Mouse (Mus musculus): ENCODE results near the gene Rph3al. TPM values are rescaled to one million over a fixed set of nuclear protein-coding genes. Genes with fewer than 3 reads are reported as not detected.
A peak's percentile ranks its signal among the peaks of the same experiment; 100 is the strongest.

Gene Rph3al
- total RNA-seq (2015; ENCODE audit: low replicate concordance) (6.1 and 7.1 TPM in 2 replicates), total RNA-seq (2017; ENCODE audit: low replicate concordance) (0.98 and 7.4 TPM in 2 replicates)

DNA sequence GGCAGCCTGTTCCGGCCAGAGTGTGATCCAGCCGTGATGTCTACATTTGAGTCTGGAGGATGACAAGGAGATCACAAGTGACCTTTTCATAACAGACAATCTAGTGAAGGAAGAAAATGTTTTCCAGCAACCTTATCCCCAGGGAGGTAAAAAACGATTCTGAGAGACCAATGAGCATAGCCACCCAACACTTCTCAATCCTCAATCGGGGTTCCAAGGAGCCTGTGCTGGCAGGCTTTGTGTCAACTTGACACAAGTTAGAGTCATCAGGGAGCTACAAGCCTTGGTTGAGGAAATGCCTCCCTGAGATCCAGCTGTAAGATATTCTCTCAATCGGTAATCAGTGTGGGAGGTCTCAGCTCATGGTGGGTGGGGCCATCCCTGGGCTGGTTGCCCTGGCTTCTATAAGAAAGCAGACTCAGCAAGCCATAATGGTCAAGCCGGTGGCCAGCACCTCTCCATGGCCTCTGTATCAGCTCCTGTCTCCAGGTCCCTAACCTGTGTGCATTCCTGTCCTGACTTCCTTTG, at the start of gene Rph3al:
TSS of gene Rph3al (minus strand) at position 51 of the 528 bp plus-strand sequence.
- no peak for ATAC-seq (replicated peaks; ENCODE audit: low FRiP score, poor library complexity, severe bottlenecking)

GRCm38 (mm10) chr11:75985948-75986347, 47.7 kb upstream of the Rph3al start:
- ATAC-seq (replicated peaks; ENCODE audit: low FRiP score, poor library complexity, severe bottlenecking) = no peak

GRCm38 (mm10) chr11:75984581-75984980, 46.4 kb upstream of the Rph3al start:
- no peak for ATAC-seq (replicated peaks; ENCODE audit: low FRiP score, poor library complexity, severe bottlenecking)

DNA sequence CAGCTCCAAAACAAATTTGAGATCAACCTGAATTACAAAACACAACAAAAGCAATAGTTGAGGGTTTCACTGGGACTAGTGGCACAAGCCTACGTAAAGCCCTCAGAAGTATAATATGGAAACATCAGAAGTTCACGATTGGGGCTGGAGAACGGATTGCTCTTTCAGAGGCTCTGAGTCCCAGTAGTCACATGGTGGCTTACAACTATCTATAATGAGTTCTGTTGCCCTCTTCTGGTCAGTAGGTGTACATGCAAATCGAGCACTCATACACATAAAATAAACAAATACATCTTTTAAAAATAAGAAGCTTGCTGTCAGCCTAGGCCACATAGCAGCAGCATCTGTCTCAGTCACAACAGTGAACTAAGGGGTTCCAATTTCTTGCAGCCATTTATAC, 45.0 kb upstream of the Rph3al start:
- peak; percentile 63; the same call in 1 of the 2 replicates for ATAC-seq (replicated peaks; ENCODE audit: low FRiP score, poor library complexity, severe bottlenecking)

DNA sequence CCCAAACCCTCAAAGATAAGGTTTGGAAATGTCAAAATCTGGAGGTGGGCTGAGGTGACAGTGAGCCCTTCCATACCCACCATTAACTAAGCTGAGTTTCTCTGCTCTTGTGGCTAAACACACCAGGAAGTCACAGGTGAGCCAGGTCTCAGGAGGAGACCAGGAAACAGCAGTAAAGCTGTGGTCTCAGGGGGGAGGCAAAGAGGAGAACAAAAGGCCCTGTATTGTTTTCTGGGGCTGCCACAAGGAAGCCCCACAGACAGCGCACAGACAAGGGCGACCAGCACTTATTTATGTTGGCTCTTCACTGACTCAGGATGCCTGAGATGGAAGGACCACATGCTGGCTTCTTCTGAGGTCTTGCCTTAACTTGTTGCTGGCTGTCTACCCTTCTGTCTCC, 42.2 kb upstream of the Rph3al start:
- no peak for ATAC-seq (replicated peaks; ENCODE audit: low FRiP score, poor library complexity, severe bottlenecking)

GRCm38 (mm10) chr11:75978051-75978450, 39.8 kb upstream of the Rph3al start:
- ATAC-seq (replicated peaks; ENCODE audit: low FRiP score, poor library complexity, severe bottlenecking) = no peak

DNA sequence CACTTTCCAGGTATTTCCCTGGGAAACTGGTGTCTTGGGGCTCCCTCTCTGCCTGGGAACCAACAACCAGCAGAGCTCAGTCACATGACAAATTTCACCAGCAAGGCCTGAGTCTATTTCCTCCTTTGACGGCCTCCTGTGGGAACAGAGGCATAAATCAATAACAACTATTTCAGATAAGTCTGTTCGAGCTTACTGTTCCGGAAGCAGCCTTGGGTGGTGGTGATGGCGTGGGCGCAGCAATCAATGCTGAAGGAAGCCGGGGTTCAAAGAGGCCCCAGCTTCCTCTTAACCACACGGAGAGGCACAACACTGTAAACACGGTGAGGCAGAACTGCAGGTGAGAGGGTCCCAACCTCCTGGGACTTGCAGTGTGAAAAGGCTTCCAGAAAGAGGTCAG, 38.5 kb upstream of the Rph3al start:
- ATAC-seq (replicated peaks; ENCODE audit: low FRiP score, poor library complexity, severe bottlenecking) = no peak

- no peak for ATAC-seq (replicated peaks; ENCODE audit: low FRiP score, poor library complexity, severe bottlenecking)
Measured at GRCm38 (mm10) chr11:75973988-75974387, 35.8 kb upstream of the Rph3al start.

DNA sequence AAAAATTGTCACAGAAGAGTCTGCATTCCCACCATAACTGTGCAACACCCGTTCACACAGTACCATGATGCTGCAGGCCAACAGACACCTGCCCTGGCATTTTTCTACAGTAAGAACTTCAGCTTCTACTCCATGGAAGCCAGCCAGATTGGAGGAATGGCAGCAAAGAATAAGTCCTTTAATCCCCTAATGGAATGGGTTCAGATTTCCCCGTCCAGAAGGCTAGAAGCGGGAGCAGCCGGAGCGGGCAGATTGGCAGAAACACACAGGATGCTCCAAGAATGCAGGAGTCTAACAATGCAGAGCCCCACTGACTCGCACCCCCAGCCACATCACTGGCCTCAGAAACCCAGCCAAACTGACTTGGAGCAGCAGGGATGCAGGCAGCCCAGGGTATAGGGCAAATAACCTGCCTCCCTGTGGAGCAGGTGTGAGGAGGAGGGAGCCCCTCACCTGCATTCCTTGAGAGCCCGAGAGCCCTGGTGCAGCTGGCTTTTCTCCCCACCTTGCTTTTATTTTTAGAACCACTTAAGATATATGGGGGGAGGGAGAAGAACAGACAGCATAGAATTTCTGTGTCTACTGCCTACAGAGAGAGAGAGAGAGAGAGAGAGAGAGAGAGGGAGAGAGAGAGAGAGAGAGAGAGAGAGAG, 34.8 kb upstream of the Rph3al start:
- ATAC-seq (replicated peaks; ENCODE audit: low FRiP score, poor library complexity, severe bottlenecking) = no peak

DNA sequence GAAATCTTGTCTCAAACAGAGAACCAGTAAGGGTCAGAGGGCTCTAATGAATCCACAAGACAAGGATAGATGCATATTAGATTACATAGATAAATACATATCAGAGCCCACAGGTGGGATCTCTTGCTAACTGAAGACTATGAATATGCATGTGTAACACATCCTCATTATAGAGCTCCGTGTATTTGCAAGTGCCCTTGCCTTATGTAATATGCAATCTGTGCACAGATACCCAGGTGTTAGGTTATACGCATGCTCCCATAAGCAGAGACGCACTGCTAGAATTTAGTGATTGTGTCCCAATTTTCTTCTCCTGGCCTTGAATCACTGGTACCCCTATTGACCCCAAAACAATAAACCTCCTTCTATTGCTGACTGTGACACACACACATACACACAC, 34.0 kb upstream of the Rph3al start:
- ATAC-seq (replicated peaks; ENCODE audit: low FRiP score, poor library complexity, severe bottlenecking) = no peak

DNA sequence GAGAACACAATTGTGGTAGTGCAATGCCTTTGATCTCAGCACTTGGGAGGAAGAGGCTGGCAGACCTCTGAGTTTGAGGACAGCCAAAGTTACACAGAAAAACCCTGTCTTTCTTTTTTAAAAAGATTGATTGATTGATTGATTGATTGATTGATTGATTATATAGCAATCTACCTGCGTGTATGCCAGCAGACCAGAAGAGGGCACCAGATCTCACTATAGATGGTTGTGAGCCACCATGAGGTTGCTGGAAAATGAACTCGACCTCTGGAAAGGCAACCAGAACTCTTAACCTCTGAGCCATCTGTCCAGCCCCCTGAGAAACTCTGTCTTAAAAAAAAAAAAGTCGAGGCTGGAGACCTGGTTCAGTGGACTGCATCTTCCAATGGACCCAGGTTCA, 32.4 kb upstream of the Rph3al start:
- no peak for ATAC-seq (replicated peaks; ENCODE audit: low FRiP score, poor library complexity, severe bottlenecking)

DNA sequence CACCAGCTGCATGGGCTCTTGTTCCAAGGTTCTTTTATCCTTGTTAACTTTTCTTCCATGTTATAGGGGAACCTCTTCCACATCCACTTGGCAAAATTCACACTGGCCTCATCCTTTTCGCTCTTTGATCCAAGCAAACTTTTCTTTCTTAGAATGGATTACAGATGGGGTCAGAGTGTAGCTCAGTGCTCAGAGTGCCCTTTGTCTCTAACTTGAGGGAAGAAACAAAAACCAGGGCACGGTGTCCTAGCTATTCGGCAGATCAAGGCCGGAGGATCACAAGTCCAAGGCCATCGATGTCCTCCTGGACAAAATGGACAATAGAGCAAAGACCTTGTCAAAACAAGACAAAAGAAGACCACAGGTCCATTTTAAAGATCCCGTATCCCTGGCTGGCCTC, 30.5 kb upstream of the Rph3al start:
- no peak for ATAC-seq (replicated peaks; ENCODE audit: low FRiP score, poor library complexity, severe bottlenecking)

- ATAC-seq (replicated peaks; ENCODE audit: low FRiP score, poor library complexity, severe bottlenecking) = peak; percentile 83
Measured at GRCm38 (mm10) chr11:75966401-75967372, 28.5 kb upstream of the Rph3al start.

DNA sequence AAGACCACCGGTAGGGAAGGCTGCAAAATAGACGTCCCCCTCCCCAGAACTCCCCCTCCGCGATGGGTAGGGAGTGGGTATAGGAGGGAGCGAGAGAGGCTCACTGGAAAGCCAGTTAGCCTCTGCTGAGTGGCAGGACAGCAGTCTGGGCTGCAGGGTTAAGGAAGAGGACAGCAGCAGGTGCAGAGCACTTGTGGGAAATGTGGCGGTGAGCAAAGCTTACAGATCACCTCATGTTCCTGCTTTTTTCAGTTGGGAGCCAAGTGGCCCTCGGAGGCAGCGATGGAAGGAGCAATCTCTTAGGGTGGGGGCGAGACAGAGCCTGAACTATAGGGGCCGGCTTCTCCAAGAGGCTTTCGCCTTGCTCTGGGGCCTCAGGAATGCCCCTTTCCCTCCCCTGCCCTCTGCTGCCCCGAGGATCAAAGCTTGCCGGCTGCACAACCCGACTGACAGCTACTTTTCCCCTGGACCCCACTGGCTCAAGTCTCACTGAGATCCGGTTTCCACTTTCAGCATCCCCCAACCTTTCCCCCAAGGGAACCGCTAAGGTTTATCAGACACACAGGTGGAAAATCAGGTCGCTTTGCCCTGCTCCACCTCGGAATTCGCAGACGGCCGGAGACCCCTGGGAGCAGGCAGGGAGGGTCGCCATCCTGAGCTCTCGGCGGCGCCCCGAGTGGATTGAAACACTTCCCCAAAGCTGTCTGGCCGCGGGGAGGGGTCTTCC, 27.6 kb upstream of the Rph3al start:
- no peak for ATAC-seq (replicated peaks; ENCODE audit: low FRiP score, poor library complexity, severe bottlenecking)

GRCm38 (mm10) chr11:75964476-75964730, 26.2 kb upstream of the Rph3al start:
- ATAC-seq (replicated peaks; ENCODE audit: low FRiP score, poor library complexity, severe bottlenecking) = no peak

DNA sequence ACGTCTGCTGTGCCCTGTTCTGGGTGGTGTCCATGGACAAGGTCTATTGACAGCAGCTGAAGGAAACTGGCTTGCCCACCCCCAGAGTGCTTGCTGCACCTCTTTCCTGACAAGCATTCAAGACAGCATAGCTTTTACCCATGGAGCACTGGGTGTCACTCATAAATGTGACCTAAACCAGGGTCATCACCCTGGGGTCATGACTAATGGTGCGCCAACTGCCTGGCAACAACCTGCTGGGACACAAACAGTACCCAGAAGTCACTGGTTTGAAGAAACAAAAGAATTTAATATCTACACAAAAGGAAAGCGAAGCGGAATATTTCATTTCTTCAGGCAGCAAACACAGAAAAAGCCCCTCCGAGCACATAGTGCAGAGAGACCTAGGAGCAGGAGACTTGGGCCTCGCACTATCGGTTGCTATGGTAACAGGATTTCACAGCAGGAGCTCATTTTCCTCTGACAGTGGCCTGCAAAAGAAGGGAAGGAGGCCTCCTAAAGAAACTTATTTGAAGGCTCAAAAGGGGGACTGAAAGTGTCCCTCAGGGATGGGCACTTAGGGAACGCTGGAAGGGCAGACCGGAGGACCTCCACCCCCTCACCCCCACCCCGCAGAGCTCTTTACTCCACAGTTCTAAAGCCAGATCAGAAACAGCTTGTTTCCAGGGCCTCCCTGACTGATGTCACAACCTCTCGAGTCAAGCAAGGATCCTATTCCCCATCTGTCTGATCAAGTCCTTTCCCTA, 25.7 kb upstream of the Rph3al start:
- ATAC-seq (replicated peaks; ENCODE audit: low FRiP score, poor library complexity, severe bottlenecking) = no peak

DNA sequence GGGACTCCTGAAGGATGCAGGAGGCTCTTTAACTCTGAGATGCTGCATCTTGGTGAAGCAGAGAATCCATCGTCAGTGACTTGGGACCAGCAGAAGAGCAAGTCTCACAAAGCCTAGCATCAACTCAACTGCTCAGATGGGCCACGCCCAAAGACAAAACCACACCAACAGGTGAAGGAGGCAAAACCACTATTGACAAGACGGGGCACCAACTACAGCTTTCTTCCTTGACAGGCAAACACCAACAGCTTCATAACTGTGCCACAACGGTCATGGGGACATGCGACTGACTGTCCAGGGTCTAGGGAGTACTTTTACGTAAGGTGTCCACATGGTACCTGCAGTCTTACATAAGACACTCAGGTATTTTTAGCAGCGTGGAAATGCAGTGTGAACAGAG, 23.6 kb upstream of the Rph3al start:
- no peak for ATAC-seq (replicated peaks; ENCODE audit: low FRiP score, poor library complexity, severe bottlenecking)

- ATAC-seq (replicated peaks; ENCODE audit: low FRiP score, poor library complexity, severe bottlenecking) = no peak
Measured at GRCm38 (mm10) chr11:75957124-75957832, 19.0 kb upstream of the Rph3al start.

DNA sequence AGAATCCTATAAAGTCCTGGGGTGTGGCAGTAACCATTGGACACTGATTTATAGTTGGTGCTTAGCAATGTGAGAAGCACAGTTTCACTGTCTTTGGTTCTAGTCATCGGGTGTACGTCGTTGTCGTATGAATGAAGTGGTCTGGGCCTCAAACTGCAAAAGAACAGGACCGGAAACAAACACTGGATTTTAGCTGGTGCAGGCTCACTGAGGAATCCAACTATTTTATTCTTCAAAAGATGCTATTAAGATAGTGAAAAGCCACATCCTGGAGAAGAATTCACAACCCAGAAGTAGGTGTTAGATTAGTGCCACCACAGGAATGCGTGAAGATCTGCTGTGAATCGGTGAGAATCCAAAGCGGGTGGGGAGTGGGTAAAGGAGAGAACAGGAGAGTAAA, 18.4 kb upstream of the Rph3al start:
- no peak for ATAC-seq (replicated peaks; ENCODE audit: low FRiP score, poor library complexity, severe bottlenecking)
